Mouse (Mus musculus) forebrain, postnatal 0 days (tissue): ENCODE results near the gene Itgb5. TPM values are rescaled to one million over a fixed set of nuclear protein-coding genes. Genes with fewer than 3 reads are reported as not detected.

Experiments
- ATAC-seq: fragments of 200-750 bp; cut with Nextera tagmentation; 2 replicates; pipeline ENCODE4 v1.8.0; 2017; ENCODE audit warnings: mild to moderate bottlenecking, moderate library complexity
- DNase-seq: peaks from one replicate; pipeline ENCODE4 v3.0.0-alpha.2; 2015
- H3K27ac ChIP-seq: fragments of 300-500 bp; sonication (generic); 2 replicates; pipeline ENCODE4 v1.5.1; 2014; ENCODE audit warnings: low read depth, mild to moderate bottlenecking, antibody characterized with exemption, low read length, moderate library complexity, mixed read lengths
- H3K27me3 ChIP-seq: fragments of 300-500 bp; sonication (generic); 2 replicates; pipeline ENCODE4 v1.6.1; 2014; ENCODE audit warnings: mild to moderate bottlenecking, low read length, mixed read lengths; ENCODE audit not compliant: insufficient read depth
- H3K36me3 ChIP-seq: fragments of 300-500 bp; sonication (generic); 2 replicates; pipeline ENCODE4 v1.6.1; 2014; ENCODE audit warnings: mild to moderate bottlenecking, moderate library complexity; ENCODE audit not compliant: insufficient read depth
- H3K4me1 ChIP-seq: fragments of 300-500 bp; sonication (generic); 2 replicates; pipeline ENCODE4 v1.6.1; 2014; ENCODE audit warnings: antibody characterized with exemption; ENCODE audit not compliant: insufficient read depth
- H3K4me2 ChIP-seq: fragments of 300-500 bp; sonication (generic); 2 replicates; pipeline ENCODE4 v1.6.1; 2014; ENCODE audit warnings: low read depth, mild to moderate bottlenecking, moderate library complexity
- H3K4me3 ChIP-seq: fragments of 300-500 bp; sonication (generic); 2 replicates; pipeline ENCODE4 v1.5.1; 2014; ENCODE audit warnings: low read depth, low read length, mixed read lengths
- H3K9ac ChIP-seq: fragments of 300-500 bp; sonication (generic); 2 replicates; pipeline ENCODE4 v1.6.1; 2014; ENCODE audit warnings: mild to moderate bottlenecking
- H3K9me3 ChIP-seq: fragments of 300-500 bp; sonication (generic); 2 replicates; pipeline ENCODE4 v1.6.1; 2016; ENCODE audit warnings: low read length
- CTCF ChIP-seq: sonication (generic); IDR thresholded peaks from 2 replicates; pipeline ENCODE4 v1.5.1; 2016; ENCODE audit warnings: antibody characterized with exemption, control low read depth, low read depth
- WGBS: fragments of 180-500 bp; shearing (Covaris S2); extraction: QIAGEN DNeasy Blood & Tissue Kit; methylation state at CpG from one replicate; pipeline ENCODE4 v1.1.7; 2014; 5-methylcytosine and 5-hydroxymethylcytosine counted together
- polyA plus RNA-seq: library from polyadenylated mRNA; unstranded; fragments of >200 nt; fragmentation: Nextera tagmentation; extraction: Ambion mirVana; gene quantifications from 2 replicates; pipeline ENCODE4 v1.2.1, GENCODE M21; 2015
- total RNA-seq: library from RNA; depleted of rRNA; stranded (reverse); fragments of >200 nt; gene quantifications from 2 replicates; pipeline ENCODE4 v1.2.3, GENCODE M21; 2014

The Itgb5 gene
- total and polyA plus RNA-seq, 2 experiments from 2014 or later: 19.7 to 49.3 TPM

- 56% methylated on average over 18 of the region's 18 CpGs for WGBS
- Histone ChIP-seq H3K4me2 (no peak overlapping the region), H3K9ac (no peak overlapping the region), H3K4me1 (no peaks in the 10 kb centered on the region), H3K4me3 (no peak overlapping the region), H3K27me3 (no peaks in the 10 kb centered on the region; the same call in 1 of the 2 replicates), H3K36me3 (no peaks in the 10 kb centered on the region), H3K27ac (no peak overlapping the region), H3K9me3 (no peaks in the 10 kb centered on the region)
- DNase-seq: no peak
- no peak for ATAC-seq
- no peak for TF ChIP-seq CTCF
Measured at GRCm38 (mm10) chr16:33922111-33923000, 92.9 kb downstream of the Itgb5 start.

- no peak for ATAC-seq
- no peak for TF ChIP-seq CTCF
- 51% methylated on average over 5 of the region's 5 CpGs for whole genome bisulfite sequencing
- Histone ChIP-seq H3K9ac (no peak overlapping the region), H3K4me3 (no peak overlapping the region), H3K4me2 (no peak overlapping the region), H3K36me3 (no peaks in the 10 kb centered on the region), H3K9me3 (no peaks in the 10 kb centered on the region), H3K27me3 (no peaks in the 10 kb centered on the region; the same call in 1 of the 2 replicates), H3K4me1 (no peaks in the 10 kb centered on the region), H3K27ac (no peak overlapping the region)
- no peak for DNase-seq
Measured at GRCm38 (mm10) chr16:33923001-33923316, 93.5 kb downstream of the Itgb5 start.

GRCm38 (mm10) chr16:33923758-33924157 lies 94.3 kb downstream of the Itgb5 start:
- no peak for TF ChIP-seq CTCF

GRCm38 (mm10) chr16:33927263-33927824 lies 97.9 kb downstream of the Itgb5 start:
- no peak overlapping the region for H3K4me3 ChIP-seq
- H3K4me2 ChIP-seq: no peak overlapping the region
- H3K27me3 ChIP-seq: no peaks in the 10 kb centered on the region
- DNase-seq (no peak), ATAC-seq (no peak)
- peak; percentile 32; the same call in 1 of the 2 replicates for TF ChIP-seq CTCF
- H3K9me3 ChIP-seq: no peaks in the 10 kb centered on the region
- H3K9ac ChIP-seq: no peak overlapping the region
- H3K4me1 ChIP-seq: no peaks in the 10 kb centered on the region
- H3K36me3 ChIP-seq: no peaks in the 10 kb centered on the region
- 71% methylated on average over 6 of the region's 6 CpGs for WGBS
- no peak overlapping the region for H3K27ac ChIP-seq

More at GRCm38 (mm10) chr16:33923758-33924157, 94.3 kb downstream of the Itgb5 start:
- ATAC-seq (no peak), DNase-seq (no peak)
- H3K27ac ChIP-seq: no peak overlapping the region
- no peaks in the 10 kb centered on the region for H3K36me3 ChIP-seq
- H3K4me3 ChIP-seq: no peak overlapping the region
- no peaks in the 10 kb centered on the region; the same call in 1 of the 2 replicates for H3K27me3 ChIP-seq
- no peak overlapping the region for H3K4me2 ChIP-seq
- 93% methylated on average over 8 of the region's 8 CpGs for WGBS
- H3K4me1 ChIP-seq: no peaks in the 10 kb centered on the region
- no peaks in the 10 kb centered on the region for H3K9me3 ChIP-seq
- no peak overlapping the region for H3K9ac ChIP-seq

- no peaks in the 10 kb centered on the region for H3K9me3 ChIP-seq
- H3K27me3 ChIP-seq: no peaks in the 10 kb centered on the region
- H3K4me3 ChIP-seq: no peak overlapping the region
- 59% methylated on average over 9 of the region's 9 CpGs for WGBS
- no peak overlapping the region for H3K27ac ChIP-seq
- peak; percentile 28 for DNase-seq
- no peak overlapping the region for H3K9ac ChIP-seq
- no peak for ATAC-seq
- H3K4me1 ChIP-seq: no peaks in the 10 kb centered on the region
- no peak overlapping the region for H3K4me2 ChIP-seq
- no peaks in the 10 kb centered on the region for H3K36me3 ChIP-seq
- no peak for TF ChIP-seq CTCF
Measured at GRCm38 (mm10) chr16:33928788-33929462, 99.5 kb downstream of the Itgb5 start.

- no peak overlapping the region for H3K27ac ChIP-seq
- H3K4me3 ChIP-seq: no peak overlapping the region
- WGBS: 83% methylated on average over 6 of the region's 6 CpGs
- H3K36me3 ChIP-seq: no peaks in the 10 kb centered on the region
- peaks cover 9% of the 10 kb centered on the region; the same call in 1 of the 2 replicates for H3K4me1 ChIP-seq
- no peaks in the 10 kb centered on the region for H3K27me3 ChIP-seq
- H3K9ac ChIP-seq: no peak overlapping the region
- ATAC-seq (no peak), DNase-seq (no peak)
- no peak overlapping the region for H3K4me2 ChIP-seq
- H3K9me3 ChIP-seq: no peaks in the 10 kb centered on the region
- TF ChIP-seq CTCF: no peak
Measured at GRCm38 (mm10) chr16:33930785-33931184, 101.3 kb downstream of the Itgb5 start.

GRCm38 (mm10) chr16:33931682-33932081 lies 102.2 kb downstream of the Itgb5 start:
- DNase-seq: no peak

More at GRCm38 (mm10) chr16:33931682-33932081, 102.2 kb downstream of the Itgb5 start:
- no peak for TF ChIP-seq CTCF
- H3K9ac ChIP-seq: no peak overlapping the region
- no peaks in the 10 kb centered on the region for H3K9me3 ChIP-seq
- H3K27ac ChIP-seq: no peak overlapping the region
- H3K36me3 ChIP-seq: no peaks in the 10 kb centered on the region
- no peaks in the 10 kb centered on the region for H3K27me3 ChIP-seq
- ATAC-seq: no peak
- 46% methylated on average over 2 of the region's 2 CpGs for WGBS
- no peak overlapping the region for H3K4me2 ChIP-seq
- no peak overlapping the region for H3K4me3 ChIP-seq
- H3K4me1 ChIP-seq: peaks cover 9% of the 10 kb centered on the region; the same call in 1 of the 2 replicates
